Mouse (Mus musculus) left cerebral cortex, postnatal 4 days (tissue): Measurements from ENCODE around the gene Gm8362. TPM values are rescaled to one million over a fixed set of nuclear protein-coding genes. Genes with fewer than 3 reads are reported as not detected.
"Not testable (repeated sequence)": the region's sequence is repeated elsewhere in the genome, so short reads cannot be mapped to it uniquely, and the experiment has no call there.

ENCODE experiments used
- DNase-seq: peaks from one replicate; pipeline ENCODE4 v3.0.0-alpha.2; 2022
- intact Hi-C: fragments of 180-260 bp; cut with DNase I; formaldehyde crosslinking; loops from one replicate; pipeline ENCODE4 v1.15.1; 2025
- total RNA-seq, 2 experiments: library from RNA; stranded (reverse); gene quantifications; 2 replicates each; pipeline ENCODE4 v1.2.3; 2021

Gene Gm8362
- total RNA-seq, result under 1 TPM; 0.52 to 0.97 TPM

DNA sequence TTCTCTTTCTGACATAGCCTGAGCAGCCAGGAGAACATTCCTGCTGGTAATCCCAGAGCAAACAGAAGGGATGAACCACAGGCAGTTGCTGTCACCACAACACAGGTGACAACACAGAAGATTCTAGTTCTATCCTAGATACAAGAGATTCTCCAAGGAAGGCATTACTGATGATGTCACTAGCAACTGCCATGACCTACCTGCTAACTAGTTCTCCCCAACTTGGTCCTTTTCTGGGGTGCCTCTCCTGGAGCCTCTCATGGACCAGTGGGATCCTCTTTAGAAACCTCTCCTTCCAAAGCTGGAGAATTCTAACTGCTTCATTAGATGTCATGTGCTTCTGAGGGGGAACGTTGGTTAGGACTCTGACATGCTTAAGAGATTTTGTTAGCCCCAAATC is at the start of gene Gm8362:
Gene Gm8362 (minus strand): TSS at position 101 of the 400 bp plus-strand sequence.
- intact Hi-C loops, result not testable (repeated sequence)

DNA sequence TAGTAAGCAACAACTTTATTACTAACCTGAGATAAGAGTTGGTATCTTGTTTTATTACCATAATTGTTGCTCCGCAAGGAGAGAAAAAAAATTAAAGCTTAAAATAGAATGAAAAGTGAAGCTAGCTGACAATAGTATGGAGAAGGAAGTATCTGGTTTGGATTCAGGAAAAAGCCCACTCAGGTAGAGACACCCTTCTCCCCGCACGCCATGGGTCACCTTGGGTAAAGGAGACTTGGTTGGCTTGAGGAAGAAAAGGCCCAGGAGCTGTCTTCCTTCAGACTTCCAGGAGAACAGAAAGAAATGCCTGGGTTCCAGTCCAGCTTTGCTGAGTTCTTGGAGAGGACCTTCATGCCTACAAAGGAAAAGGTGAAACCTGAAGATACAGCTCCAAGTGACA is 49.1 kb upstream of the Gm8362 start:
- intact Hi-C loops, DNase-seq: not testable (repeated sequence)

More for the DNA sequence above, at the start of gene Gm8362:
- not testable (repeated sequence) for DNase-seq

DNA sequence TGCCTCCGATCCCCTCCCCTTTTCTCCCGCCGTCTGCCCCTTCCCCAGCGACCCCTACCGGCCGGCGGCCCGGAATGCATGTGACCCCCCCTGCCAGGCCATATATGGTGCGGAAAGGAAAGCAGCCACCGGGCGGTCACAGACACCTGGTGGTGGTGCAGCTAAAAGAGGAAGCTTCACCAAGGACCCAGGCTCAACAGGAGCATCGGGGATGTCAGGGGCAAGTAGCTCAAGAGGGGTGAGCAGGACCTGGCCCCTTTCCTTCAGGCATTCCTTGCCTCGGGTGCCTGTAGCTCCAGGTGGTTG is 17.0 kb downstream of the Gm8362 start:
- DNase-seq, result peak; percentile 5
- intact Hi-C loops, result not testable (repeated sequence)

DNA sequence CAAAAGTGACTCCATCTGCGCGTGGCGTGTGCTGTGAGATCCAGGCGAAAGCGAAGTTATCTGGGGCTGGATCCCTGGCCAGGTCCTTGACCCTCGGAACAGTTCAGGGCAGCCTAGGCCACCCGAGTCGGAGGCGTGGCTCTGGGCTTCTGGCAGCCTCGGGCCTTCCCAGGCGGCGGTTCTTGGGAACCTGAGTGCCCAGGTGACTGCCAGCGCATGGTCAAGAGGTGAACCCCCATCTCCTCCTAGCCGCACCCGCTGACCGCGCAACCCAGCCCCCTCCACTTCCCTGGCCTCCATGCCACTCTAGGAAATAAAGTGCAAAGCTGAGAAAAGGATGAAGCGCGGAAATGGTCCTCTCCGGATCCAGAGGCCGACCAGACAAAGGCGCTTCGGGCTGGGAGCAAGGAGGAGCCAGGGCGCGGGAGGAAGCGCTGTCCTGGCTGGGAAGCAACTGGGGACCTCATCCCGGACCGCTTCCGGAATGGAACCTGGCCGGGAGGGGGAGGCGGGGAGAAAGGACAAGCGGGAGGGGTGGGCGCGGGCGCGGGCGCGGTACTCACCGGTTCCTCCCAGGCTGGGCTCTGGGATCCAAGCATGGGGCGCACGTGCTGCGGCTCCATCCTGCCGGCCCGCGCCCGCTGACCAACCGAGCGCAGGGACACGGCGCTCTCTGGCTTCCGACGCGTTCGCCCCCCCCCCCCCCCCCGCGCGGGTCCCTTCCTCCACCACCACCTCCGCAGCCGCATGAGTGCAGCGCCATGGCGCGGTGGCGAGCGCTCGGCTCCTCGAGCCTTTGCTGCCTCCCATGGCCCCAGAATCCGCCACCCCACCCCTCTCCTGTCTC is 17.6 kb downstream of the Gm8362 start:
- intact Hi-C loops, result not testable (repeated sequence)

DNA sequence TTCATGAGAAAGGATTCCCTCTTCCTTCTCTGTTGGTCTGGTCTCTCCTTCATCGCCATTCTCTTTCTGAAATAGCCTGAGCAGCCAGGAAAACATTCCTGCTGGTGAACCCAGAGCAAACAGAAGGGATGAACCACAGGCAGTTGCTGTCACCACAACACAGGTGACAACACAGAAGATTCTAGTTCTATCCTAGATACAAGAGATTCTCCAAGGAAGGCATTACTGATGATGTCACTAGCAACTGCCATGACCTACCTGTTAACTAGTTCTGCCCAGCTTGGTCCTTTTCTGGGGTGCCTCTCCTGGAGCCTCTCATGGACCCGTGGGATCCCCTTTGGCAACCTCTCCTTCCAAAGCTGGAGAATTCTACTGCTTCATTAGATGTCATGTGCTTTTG is 32.0 kb downstream of the Gm8362 start, which contains the start of gene Gm3636:
Gene Gm3636 (minus strand): TSS at position 101 of the 400 bp plus-strand sequence.
- DNase-seq, intact Hi-C loops: not testable (repeated sequence)

More for the DNA sequence above, 17.6 kb downstream of the Gm8362 start:
- peak; percentile 24 for DNase-seq

DNA sequence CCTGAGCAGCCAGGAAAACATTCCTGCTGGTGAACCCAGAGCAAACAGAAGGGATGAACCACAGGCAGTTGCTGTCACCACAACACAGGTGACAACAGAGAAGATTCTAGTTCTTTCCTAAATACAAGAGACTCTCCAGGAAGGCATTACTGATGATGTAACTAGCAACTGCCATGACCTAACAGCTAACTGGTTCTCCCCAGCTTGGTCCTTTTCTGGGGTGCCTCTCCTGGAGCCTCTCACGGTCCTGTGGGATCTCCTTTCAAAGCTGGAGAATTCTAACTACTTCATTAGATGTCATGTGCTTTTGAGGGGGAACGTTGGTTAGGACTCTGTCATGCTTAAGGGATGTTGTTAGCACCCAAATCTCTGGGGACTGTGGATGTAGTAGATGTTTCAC is 54.1 kb downstream of the Gm8362 start, which contains the start of gene Gm8050:
Gene Gm8050 (minus strand): TSS at position 101 of the 400 bp plus-strand sequence.
- DNase-seq, intact Hi-C loops: not testable (repeated sequence)

Other genes starting within 250 kb of the Gm8362 start
- not detected for gene Gm8356, start 237.1 kb downstream of the Gm8362 start, total RNA-seq
- 1 to 10 TPM in 1 of 2 experiments, not detected in 1; 1.6 TPM for gene Gm3629, start 183.8 kb downstream of the Gm8362 start, total RNA-seq
- under 1 TPM in 1 of 2 experiments, not detected in 1; 0.50 TPM for gene Gm3460, start 152.0 kb downstream of the Gm8362 start, total RNA-seq
- gene Gm10251, start 90.2 kb downstream of the Gm8362 start, total RNA-seq, result not detected
- gene Gm8050, start 54.2 kb downstream of the Gm8362 start, total RNA-seq, result not detected
- gene Gm3636, start 32.1 kb downstream of the Gm8362 start, total RNA-seq, result 10 to 100 TPM; 14.5 to 15.8 TPM
- under 1 TPM in 1 of 2 experiments, not detected in 1; 0.70 TPM for gene Gm3642, start 65.9 kb upstream of the Gm8362 start, total RNA-seq
- 1 to 10 TPM; 5.8 to 8.3 TPM for gene Gm3667, start 115.6 kb upstream of the Gm8362 start, total RNA-seq
- not detected for gene Gm6356, start 199.4 kb upstream of the Gm8362 start, total RNA-seq